Mouse (Mus musculus): ENCODE data around the gene Fam208b.
A peak's percentile ranks its signal among the peaks of the same experiment; 100 is the strongest.
"Not testable (repeated sequence)": the region's sequence is repeated elsewhere in the genome, so short reads cannot be mapped to it uniquely, and the experiment has no call there.

The Fam208b gene

DNA sequence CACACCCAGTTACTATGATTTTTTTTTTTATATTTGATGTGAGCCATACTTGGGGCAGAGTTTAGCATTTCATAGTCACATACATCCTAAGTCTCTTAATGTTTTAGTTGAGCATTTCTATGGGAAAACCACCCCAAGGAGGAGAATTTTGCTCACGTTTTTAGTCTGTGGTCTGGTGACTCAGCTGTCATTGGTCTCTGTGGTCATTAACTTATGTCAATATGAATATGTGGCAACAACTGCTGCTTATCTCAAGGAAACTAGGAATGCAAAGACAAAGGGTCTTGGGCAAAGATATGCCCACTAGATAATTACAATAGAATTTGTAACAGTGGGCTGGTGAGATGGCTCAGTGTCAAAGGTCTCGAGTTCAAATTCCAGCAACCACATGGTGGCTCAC is 47.0 kb downstream of the Fam208b start:
- no peak for DNase-seq (ENCODE audit: low read depth, low spot score)

DNA sequence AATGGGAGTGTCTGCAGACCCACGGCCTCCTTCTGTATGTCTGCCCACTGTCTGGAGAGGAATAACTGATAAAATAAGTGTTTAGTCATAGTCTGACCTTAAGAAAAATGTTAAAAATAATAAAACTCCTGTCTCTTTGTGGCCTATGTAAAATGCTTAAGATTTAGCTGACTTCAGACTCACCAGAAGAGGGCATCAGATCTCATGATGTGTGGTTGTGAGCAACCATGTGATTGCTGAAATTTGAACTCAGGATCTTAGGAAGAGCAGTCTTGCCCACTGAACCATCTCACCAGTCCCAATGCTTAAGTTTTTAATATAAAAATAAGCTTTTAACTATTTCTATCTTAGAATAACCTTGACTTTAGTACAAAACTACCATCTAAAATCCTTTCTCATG is 47.8 kb downstream of the Fam208b start:
- no peak for DNase-seq (ENCODE audit: low read depth, low spot score)

DNA sequence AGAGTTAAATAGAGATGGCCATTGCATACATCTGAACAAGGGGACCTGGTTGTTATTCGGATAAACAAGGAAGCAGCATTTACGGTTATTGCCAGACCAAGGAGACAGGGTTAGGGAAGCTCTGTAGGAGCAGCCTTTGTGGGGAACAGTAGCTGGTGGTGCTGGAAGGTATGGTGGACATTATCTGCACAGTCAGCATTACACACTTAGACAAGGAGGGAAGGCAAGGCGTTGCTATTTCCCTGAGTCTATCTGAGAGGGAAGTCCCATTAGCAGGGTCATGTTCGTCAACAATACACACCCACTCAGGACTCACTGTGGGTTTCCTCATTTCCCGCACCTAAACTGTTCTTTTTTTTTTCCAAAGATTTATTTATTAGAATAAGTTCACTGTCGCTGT is 63.1 kb downstream of the Fam208b start:
- DNase-seq (ENCODE audit: low read depth, low spot score), result no peak

DNA sequence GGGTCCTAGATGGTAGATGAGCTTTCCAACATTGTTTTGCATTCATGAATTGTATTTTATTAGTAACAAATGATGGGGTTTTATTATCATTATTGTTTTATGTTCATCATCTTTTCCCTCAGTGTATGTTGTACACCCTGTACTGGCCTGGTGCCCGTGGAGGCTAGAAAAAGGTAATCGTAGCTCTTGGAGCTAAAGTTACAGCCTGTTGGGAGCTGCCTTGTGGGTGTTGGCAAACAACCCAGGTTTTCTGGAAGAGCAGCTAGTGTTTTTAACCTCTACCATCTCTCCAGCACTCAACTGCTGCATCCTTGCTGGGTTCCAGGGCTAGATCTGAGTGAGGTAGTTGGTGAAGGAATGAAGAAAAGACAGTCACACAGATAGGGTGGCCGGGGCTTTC is 63.5 kb downstream of the Fam208b start:
- no peak for DNase-seq (ENCODE audit: low read depth, low spot score)

DNA sequence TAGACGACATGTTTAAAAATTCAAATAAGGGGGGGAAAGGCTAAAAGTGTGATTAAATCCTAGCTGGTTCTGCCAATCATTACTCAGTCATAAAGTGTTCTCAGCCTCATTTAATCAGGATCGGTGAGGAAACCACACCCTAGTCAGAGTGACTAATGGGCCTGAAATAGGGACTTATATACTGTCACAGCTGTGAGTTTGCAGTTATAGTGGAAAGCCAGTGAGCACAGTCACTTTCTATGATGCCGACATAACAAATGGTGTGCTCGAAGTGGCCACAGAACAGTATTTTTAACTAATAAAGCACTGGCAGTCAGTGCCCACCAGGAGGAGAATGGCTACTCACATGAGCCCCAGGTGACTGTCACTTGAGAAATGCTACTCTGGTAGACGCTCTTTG is 66.0 kb downstream of the Fam208b start:
- no peak for DNase-seq (ENCODE audit: low read depth, low spot score)

DNA sequence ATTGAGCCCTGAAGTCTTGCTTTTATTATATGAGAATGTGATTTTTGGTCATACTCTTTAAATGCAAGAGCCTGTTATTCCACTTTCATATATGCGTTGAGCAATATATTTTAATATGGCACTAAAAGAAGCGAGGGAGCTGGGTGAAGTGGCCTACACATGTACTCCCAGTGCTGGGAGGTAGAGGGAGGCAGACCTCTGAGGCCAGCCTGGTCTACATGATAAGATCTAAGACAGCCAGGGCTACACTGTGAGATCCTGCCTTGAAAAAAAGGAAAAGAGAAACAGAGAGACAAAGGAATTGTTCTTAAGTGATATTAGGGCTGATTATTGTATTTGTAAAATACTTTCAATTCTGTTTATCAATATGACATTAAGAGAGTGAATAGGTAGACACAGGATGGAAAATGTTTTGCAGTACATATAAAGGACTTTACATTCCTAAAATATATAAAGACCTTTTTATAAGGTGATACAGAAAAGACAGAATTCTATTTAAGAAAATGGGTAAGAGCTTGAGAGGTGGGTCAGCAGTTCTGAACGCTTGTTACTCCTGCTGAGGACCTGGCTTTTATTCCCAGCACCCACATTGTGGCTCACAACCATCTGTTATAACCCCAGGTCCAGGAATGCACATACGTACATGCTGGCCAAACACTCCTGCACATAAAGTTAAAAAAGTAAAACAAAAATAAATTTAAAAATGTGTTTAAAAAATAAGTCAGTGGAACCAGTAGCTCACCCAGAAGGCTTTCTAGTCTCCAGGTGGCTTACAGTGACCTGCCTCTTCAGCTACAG is 66.6 kb downstream of the Fam208b start:
- no peak for DNase-seq (ENCODE audit: low read depth, low spot score)

DNA sequence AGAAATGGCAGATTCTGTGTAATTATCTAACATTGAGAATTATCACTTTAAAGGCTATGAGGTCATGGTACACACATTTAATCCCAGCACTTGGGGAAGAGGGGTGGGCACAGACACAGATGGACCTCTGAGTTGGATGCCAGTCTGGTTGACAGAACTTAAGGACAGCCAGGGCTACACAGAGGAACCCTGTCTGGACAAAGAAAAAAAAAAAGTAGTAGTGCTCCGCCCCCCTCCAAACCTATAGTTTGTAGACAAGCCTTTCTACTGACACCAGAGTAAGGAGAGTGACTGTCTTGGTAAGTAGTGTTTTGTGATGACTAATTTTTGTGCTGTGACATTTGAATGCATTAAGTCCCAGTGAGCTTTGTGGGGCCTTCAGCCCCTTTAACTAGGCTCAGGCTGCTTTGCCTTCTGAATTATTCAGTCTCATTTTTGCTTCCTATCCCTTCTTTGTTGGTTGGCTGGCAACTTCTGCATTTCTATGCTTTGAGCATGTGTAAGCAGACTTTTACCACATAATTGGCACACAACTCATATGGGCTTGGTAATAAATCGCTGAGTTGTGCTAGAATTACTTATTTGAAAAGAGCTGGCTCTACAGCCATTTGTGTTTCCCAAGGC is 69.6 kb downstream of the Fam208b start:
- no peak for DNase-seq (ENCODE audit: low read depth, low spot score)

DNA sequence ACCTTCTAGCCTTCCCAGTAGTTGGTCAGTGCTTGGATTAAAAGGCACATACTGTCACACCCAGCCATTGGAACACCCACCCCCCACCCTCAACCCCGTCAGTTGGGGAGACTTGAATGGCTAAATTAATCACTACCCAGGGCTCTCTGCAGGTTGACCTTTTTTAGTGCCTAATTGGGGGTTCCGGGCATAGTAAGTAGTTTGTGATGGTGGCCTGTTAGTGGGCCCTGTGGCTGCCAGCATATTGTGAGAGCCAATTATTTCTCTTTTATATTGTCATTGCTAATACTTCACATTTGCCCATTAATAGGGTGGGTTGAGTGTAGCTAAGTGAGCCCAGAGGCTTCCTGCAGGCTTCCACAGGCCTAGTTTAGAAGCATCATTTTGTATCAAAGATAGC is 70.7 kb downstream of the Fam208b start:
- no peak for DNase-seq (ENCODE audit: low read depth, low spot score)

DNA sequence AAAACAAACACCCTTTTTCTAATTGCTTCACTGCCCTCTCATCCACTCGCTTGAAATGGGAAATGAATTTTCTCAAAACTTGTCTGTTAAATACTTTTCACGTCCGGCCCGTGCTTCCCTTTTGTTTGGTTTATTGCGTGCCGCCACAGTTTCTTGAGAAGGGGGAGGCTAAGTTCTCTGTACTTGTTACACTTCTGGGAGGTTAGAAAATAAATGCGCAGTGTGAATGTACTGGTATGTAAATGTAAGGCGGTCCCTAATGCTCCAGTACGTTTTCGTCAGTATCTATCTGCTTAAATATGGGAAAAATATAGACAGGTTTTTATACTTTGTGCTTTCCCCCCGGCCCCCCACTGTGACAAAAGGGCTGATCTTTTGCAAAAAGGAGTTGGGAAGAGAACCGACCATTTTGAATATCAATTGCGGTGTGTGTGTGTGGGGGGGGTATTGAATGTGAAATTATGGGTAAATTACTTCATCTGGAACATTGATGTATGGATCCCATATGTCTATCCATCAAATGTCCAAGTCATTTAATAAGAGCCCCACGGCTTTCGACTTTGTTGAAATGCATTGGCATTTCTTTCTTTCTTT is 71.8 kb downstream of the Fam208b start:
- DNase-seq (ENCODE audit: low read depth, low spot score), result no peak

DNA sequence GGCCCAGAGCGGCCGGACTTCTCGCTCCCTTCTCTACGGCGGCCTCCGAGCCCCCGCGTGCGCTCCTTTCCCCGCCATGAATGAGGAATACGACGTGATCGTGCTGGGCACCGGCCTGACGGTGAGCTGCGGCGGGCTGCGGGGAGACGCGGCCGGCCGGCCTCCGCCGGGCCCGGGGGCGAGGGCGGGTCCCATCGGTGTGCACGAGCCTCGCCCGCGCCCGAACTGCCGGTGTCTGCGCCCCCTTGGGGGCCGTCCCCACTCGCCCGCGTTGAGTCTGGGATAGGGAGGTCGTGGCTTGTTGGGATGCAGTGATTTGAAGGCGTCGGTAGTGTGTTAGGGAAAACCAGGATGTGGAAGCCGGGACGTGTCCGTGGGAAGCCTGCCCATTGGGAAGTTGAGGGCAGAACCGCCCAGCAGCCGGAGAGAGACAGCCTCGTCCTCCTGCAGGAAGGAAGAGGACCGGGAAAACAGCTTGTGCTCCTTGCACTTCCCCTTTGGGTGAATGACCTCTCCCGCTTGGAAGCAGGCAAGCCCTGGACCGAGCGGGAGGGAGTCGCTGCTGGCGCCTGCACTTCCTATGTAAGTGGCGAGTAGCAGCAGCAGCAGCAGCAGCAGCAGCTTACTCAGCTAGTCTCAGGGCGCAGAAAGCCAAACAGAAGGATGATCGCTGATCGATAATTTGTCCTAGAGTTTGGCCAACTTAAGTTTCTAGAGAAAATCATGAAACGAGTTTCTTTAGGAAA is 72.5 kb downstream of the Fam208b start:
- peak; percentile 46 for DNase-seq (ENCODE audit: low read depth, low spot score)

DNA sequence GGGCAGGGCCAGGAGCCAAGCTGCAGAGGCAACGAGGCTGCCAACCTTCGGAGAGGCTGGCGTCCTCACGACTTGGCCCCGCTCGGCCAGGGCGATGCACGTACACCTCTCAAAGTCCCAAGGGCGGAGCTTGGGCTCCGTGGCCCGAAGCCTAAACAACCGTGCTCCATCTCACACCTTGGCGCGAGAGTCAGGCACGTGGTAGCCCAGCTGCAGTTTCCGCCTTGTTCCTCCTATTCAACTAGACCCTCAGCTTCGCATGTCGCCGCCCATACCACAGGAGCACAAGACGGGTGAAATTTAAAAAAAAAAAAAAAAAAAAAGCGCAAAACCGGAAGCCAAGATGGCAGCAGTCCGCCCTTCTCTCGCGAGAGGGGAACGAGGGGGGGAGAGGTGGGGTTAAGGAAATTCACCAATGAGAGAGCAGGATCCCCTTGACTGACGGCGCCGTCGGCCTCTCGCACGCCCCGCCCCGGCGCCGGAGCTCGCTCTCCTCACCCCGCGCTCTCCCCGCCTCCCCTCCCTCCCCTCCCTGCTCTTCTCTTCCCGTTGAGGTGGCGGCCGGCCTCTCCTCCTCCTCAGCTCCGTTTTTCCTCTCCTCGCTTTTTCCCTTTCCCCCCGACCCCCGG is 73.2 kb downstream of the Fam208b start, which contains the start of gene Gdi2:
Gene Gdi2 (plus strand): TSS at position 470 of the 629 bp plus-strand sequence.
- peak; percentile 99 for DNase-seq (ENCODE audit: low read depth, low spot score)

DNA sequence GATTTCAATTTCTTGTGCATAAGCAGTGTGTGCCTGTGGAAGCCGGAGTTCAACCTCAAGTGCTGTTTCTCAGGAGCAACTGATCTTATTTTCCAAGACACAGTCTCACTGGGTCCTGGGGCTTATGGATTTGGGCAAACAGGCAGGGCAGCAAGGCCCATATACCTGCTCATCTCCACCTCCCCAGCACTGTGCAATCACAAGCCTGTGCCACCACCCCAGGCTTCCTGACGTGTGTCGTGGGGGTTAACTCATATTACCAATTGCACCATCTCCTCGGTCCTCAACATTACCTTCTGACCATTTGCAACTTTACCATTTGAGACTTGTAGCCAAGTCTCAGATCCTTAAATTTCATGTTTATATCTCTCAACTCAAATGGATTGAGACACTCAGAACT is 76.8 kb downstream of the Fam208b start:
- DNase-seq (ENCODE audit: low read depth, low spot score), result no peak

DNA sequence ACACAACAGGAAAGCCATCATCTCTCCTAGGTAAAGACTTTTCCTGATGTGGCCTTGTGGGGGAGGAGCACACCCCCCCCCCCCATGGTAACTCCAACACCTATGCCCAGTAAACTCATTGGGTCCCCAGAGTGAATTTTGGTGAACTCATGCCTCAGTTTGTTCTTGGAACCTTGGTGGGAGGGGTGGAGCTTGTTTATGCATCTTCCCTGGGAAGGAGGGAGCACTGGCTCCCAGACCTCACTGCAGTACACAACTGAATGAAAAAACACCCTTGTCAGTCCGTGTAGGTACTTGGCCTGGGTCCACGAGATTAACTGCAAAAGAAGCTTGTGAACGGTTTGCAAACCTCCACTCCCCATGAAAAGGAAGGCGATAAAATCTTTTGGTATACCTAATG is 78.5 kb downstream of the Fam208b start:
- DNase-seq (ENCODE audit: low read depth, low spot score), result no peak

DNA sequence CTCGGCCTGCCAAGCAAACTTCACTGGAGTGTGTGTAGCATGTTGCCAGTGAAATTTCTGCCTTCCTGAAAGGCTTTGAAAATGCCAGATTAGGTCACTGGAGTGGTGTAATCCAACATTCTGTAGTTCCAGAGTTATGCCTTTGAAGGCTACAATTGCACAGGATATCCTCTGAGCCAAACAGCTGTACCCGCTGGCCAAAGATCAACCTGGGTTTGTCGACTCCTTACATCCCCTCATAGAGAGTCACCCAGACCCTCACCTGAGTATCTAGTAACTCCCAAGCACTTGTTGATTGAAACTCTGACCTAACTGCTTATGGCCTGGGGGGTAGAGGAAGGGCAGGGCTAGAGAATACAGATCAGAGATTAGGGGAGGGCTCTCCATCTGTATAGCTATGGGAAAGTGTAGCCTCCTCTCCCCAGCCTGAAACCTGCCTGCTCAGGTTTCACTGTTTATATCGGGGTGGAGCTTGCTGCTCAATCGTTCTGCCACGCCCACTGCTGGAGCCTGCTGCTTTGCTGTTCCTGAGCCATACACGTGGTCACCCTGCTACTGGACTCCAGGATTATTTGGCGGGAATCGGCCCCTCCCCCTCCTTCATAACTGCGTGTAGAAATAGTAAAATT is 79.1 kb downstream of the Fam208b start:
- no peak for DNase-seq (ENCODE audit: low read depth, low spot score)

DNA sequence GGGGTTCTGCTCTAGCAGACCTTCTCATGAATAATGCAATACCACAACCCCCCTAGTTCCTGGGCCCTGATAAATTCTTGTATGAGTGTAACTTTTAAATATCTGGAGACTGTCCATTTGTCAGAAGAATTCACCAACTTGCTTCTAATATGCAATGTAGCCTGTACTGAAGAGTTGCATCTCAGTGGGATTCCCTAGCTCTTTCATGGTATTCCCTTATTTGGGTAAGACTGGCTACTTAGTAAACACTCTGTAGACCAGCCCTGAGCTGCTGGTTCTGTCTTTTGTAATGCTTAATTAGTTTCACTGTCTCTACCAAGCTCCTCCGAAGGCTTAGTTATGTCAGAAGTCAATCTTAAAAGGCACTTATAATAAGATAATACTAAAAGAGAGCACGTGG is 79.7 kb downstream of the Fam208b start:
- DNase-seq (ENCODE audit: low read depth, low spot score), result not testable (repeated sequence)

DNA sequence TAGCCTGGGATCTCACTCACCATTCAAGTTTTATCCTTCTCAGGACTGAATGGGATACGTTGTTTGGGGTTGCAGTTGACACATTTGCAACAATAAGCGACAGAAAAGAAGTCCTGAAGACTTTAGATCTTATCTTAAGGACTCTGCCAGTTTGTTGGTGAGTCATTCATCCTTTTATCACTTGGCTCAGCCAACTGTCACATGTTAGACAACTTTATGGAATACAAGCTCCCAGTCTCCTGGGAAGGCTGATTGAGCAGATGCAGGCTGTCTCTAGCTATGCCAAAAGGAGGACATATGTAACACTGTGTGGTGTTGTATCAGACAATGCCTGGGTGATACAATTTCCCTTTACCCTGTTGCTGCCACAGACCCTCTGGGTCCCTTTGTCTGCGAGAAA is 80.5 kb downstream of the Fam208b start:
- DNase-seq (ENCODE audit: low read depth, low spot score), result no peak

DNA sequence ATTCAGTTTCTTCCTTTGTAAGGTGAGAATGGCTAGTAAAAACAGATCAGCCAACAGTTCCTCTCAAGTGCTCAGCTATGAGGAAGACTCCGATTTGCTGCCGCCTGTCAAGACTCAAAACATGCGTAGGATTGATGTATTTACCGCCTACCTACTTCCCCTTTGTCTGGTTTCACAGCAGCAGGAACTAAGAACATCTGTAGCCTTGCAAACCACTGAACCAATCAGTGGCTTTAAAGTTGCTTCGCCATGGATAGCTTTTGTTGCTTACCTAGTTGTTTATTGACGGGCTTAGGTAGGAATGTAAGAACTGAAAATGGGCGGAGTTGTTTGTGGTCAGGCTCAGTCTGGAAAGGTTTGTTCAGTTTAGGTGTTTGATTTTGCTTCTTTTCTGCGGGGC is 84.6 kb downstream of the Fam208b start:
- DNase-seq (ENCODE audit: low read depth, low spot score), result no peak

DNA sequence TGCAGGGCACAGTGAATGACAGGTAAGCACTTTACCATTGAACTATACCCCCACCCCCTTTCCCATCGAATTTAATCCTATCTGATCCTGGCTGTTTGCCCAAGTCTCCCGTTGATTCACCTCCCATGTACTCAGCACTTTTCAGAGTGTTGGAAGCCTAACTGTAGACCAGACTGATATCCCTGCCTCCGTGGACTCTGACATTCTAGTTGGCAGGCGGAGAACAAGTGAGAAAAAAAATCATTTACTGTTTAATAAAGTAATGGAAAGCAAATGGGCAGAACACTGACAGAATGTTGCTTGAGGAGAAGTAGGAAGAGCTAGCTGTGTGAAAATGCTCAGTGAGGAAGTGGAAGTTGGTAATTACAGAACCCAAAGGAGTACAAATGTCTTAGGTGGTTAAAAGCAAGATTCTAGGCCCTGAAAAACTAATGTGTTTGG is 85.3 kb downstream of the Fam208b start:
- no peak for DNase-seq (ENCODE audit: low read depth, low spot score)

DNA sequence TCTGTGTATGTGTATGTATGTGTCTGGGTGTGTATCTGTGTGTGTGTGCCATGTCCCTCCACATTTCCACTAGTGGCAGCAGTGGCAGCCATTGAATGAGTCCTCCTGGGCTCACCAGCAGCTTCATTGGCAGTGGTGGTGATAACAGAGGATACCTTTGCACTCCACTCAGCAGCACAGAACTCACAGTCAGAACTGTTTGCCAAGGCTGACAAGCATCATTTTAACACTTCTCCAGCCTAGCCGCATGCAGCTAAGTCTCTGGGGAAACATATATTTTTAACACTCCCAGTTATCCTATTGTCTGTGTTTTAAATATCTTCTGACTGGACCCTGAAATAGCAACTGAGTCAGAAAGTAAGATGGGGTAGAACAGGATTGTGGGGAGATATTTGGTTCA is 87.0 kb downstream of the Fam208b start:
- no peak for DNase-seq (ENCODE audit: low read depth, low spot score)

DNA sequence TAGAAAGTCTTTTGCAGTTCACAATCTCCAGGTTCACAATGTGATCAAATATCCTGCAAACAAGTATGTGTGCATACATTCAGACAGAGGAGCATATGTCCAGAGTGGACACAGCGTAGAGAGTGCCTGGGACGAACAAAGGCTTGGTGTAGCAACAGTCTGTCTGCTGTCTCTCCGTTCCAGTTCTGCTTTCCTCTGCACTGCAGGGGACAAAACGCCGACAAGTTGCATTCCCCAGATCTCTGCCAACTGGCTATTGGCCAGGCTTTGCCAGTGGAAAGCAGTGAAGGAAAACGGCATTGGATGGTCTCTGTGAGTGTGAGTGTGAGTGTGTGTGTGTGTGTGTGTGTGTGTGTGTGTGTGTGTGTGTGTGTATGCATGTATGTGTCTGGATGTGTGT is 87.4 kb downstream of the Fam208b start:
- DNase-seq (ENCODE audit: low read depth, low spot score), result no peak

DNA sequence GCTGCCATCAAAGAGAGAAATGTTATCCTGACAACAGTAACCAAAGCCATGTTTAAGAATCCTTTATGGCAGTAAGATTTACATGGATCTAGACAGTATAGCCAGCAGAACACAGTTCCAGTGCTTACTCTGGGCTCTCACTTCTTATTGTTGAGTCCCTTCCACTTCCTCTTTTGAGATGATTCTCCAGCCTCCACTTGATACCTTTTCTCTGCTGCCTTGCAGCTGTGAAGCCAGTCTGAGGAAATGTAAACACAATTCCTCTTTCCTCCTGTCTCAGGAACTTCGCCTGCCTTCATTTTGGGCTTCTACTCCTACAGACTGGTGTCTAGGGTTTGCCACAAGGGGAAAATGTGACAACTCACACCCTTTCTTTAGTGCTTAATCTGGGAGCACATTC is 90.9 kb downstream of the Fam208b start:
- not testable (repeated sequence) for DNase-seq (ENCODE audit: low read depth, low spot score)

Measured in embryo, embryonic 11.5 days (tissue).